Mouse (Mus musculus): ENCODE measurements around the gene Znhit6. TPM values are rescaled to one million over a fixed set of nuclear protein-coding genes. Genes with fewer than 3 reads are reported as not detected.

The Znhit6 gene
- polyA plus RNA-seq, 1 experiment from 2014 or later: 39.3 TPM

DNA sequence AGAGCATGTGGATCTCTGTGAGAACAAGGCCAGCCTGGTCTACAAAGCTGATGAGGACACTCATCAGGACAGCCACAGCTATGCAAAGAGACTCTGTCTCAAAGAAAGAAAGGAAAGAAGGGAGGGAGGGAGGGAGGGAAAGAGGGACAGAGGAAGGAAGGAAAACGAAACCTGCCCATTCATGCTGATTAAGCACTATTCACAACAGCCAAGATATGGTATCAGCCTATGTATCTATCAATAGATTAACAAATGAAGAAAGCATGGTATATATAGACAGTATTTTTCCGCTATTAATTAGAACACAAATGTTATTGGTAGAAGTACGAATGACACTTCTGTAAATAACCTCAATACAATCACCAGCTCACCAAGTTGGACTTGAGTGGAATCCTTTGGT, 1.5 kb upstream of the Znhit6 start:
- no peaks in the 10 kb centered on the region for H3K27me3 ChIP-seq (ENCODE audit: control insufficient read depth, insufficient read depth, low read length)
- 84% methylated on average over 3 of the region's 3 CpGs for WGBS
- no peak overlapping the region for H3K9ac ChIP-seq (ENCODE audit: low read length)
- ATAC-seq (replicated peaks; ENCODE audit: low FRiP score): no peak
- H3K4me2 ChIP-seq (ENCODE audit: low read depth, low read length, severe bottlenecking): no peak overlapping the region
- H3K9me3 ChIP-seq (ENCODE audit: control insufficient read depth, low read length): no peaks in the 10 kb centered on the region
- no peak overlapping the region for H3K4me3 ChIP-seq (ENCODE audit: low read depth, low read length)
- 0 out of 2 replicates have a peak, but pooled peaks cover 3% of the 10 kb centered on the region for H3K4me1 ChIP-seq (replicated peaks; ENCODE audit: control insufficient read depth, insufficient read depth, low read length)
- H3K27ac ChIP-seq (ENCODE audit: low read depth, low read length): no peak overlapping the region
- DNase-seq (ENCODE audit: low spot score): no peak
- peaks cover 7% of the 10 kb centered on the region; the same call in 1 of the 2 replicates for H3K36me3 ChIP-seq (ENCODE audit: control insufficient read depth, insufficient read depth, low read length)

DNA sequence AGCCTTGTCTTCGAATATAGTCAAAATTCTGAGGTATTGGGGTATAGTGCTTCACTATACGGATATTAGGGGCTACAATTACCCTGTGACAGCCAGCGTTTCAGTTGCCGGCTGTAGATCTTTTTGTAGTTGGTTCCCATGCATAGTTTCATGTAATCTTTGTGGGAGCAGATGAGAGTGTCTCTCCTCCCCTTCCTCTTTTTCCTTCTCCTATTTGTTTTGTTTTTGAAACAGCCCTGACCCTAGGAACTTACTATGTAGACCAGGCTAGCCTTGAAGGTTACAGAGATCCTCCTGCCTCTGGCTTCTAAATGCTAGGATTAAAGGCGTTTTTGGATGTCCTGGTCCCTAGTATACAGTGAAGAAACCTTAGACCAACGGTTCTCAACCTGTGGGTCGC, 665 bp upstream of the Znhit6 start:
- Histone ChIP-seq H3K27ac (ENCODE audit: low read depth, low read length) (no peak overlapping the region), H3K27me3 (ENCODE audit: control insufficient read depth, insufficient read depth, low read length) (no peaks in the 10 kb centered on the region), H3K4me2 (ENCODE audit: low read depth, low read length, severe bottlenecking) (peak overlapping the region; percentile 88; the same call in 1 of the 2 replicates), H3K9ac (ENCODE audit: low read length) (no peak overlapping the region), H3K4me3 (ENCODE audit: low read depth, low read length) (no peak overlapping the region), H3K9me3 (ENCODE audit: control insufficient read depth, low read length) (no peaks in the 10 kb centered on the region), H3K4me1 (replicated peaks; ENCODE audit: control insufficient read depth, insufficient read depth, low read length) (0 out of 2 replicates have a peak, but pooled peaks cover 3% of the 10 kb centered on the region), H3K36me3 (ENCODE audit: control insufficient read depth, insufficient read depth, low read length) (peaks cover 7% of the 10 kb centered on the region; the same call in 1 of the 2 replicates)
- ATAC-seq (replicated peaks; ENCODE audit: low FRiP score) (no peak), DNase-seq (ENCODE audit: low spot score) (no peak)
- WGBS: 85% methylated on average over 7 of the region's 7 CpGs

DNA sequence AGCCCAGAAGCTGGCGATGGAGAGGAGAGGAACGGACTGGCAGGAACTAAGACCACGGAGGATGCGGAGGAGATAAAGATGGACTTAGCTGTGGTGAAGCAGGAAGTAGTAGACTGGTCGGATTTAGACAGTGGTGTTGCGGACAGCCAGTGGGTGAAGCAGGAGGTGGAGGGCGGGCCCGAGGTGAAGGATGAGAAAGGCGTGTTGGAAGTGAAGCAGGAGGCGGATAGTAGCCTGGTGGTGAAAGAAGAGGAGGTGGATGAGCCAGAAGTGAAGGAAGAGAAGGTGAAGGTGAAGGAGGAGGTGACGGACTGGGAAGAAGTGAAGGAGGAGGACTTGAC, 447 bp downstream of the Znhit6 start:
- Histone ChIP-seq H3K36me3 (ENCODE audit: control insufficient read depth, insufficient read depth, low read length) (peaks cover 7% of the 10 kb centered on the region; the same call in 1 of the 2 replicates), H3K27me3 (ENCODE audit: control insufficient read depth, insufficient read depth, low read length) (no peaks in the 10 kb centered on the region), H3K27ac (ENCODE audit: low read depth, low read length) (no peak overlapping the region), H3K4me2 (ENCODE audit: low read depth, low read length, severe bottlenecking) (peak overlapping the region; percentile 88), H3K9me3 (ENCODE audit: control insufficient read depth, low read length) (no peaks in the 10 kb centered on the region), H3K4me1 (replicated peaks; ENCODE audit: control insufficient read depth, insufficient read depth, low read length) (0 out of 2 replicates have a peak, but pooled peaks cover 3% of the 10 kb centered on the region), H3K4me3 (ENCODE audit: low read depth, low read length) (peak overlapping the region; percentile 80), H3K9ac (ENCODE audit: low read length) (peak overlapping the region; percentile 73)
- WGBS: under 1% methylated on average over 11 of the region's 11 CpGs
- DNase-seq (ENCODE audit: low spot score) (peak; percentile 55), ATAC-seq (replicated peaks; ENCODE audit: low FRiP score) (no peak; the same call in 1 of the 2 replicates)

DNA sequence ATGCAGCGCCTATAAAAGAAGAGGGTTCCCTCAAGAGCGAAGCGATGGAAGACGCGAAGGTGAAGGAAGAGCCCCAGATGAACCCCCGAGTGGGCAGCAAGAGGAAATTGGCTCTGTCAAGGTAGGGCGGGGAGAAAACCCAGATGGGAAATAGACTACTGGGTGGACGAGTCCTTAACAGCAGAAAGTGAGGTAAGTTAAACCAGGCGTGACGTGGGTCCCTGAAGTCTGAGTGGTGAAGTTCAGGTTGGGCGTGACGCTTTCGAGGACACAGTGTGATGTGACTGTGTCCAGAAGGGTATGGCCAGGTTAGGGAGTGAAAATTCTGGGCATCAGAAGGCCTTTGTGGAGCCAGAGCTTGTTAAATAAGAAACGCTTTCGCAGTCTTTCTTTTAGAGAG, 871 bp downstream of the Znhit6 start:
- H3K36me3 ChIP-seq (ENCODE audit: control insufficient read depth, insufficient read depth, low read length): peaks cover 7% of the 10 kb centered on the region; the same call in 1 of the 2 replicates
- peak overlapping the region; percentile 80 for H3K4me3 ChIP-seq (ENCODE audit: low read depth, low read length)
- WGBS: 29% methylated on average over 15 of the region's 15 CpGs
- no peaks in the 10 kb centered on the region for H3K9me3 ChIP-seq (ENCODE audit: control insufficient read depth, low read length)
- no peak for ATAC-seq (replicated peaks; ENCODE audit: low FRiP score)
- H3K27ac ChIP-seq (ENCODE audit: low read depth, low read length): no peak overlapping the region
- no peaks in the 10 kb centered on the region for H3K27me3 ChIP-seq (ENCODE audit: control insufficient read depth, insufficient read depth, low read length)
- H3K4me2 ChIP-seq (ENCODE audit: low read depth, low read length, severe bottlenecking): peak overlapping the region; percentile 88
- H3K4me1 ChIP-seq (replicated peaks; ENCODE audit: control insufficient read depth, insufficient read depth, low read length): 0 out of 2 replicates have a peak, but pooled peaks cover 3% of the 10 kb centered on the region
- peak overlapping the region; percentile 73 for H3K9ac ChIP-seq (ENCODE audit: low read length)
- no peak for DNase-seq (ENCODE audit: low spot score)

DNA sequence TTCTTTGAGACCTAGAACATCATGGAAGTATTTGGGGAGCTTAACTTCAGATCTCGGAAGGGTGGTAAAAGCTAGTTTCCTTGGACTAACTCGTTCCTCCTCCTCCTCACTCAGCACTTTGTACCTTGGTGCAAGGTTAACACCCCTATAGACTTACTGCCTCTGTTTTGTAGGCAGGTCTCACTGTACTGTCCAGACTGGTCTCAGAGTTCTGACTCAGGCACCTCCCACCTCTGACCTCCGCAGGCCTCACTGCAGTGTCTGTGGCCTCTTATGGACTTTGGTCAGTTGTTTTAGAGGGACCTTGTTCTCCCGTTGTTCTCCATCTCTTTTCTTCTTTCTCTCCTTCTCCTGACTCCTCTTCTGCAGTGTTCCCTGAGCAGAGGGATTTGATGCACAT, 7.0 kb downstream of the Znhit6 start:
- no peaks in the 10 kb centered on the region for H3K9me3 ChIP-seq (ENCODE audit: control insufficient read depth, low read length)
- H3K4me1 ChIP-seq (replicated peaks; ENCODE audit: control insufficient read depth, insufficient read depth, low read length): no peaks in the 10 kb centered on the region
- DNase-seq (ENCODE audit: low spot score) (no peak), ATAC-seq (replicated peaks; ENCODE audit: low FRiP score) (no peak)
- H3K27ac ChIP-seq (ENCODE audit: low read depth, low read length): no peak overlapping the region
- H3K9ac ChIP-seq (ENCODE audit: low read length): no peak overlapping the region
- H3K4me3 ChIP-seq (ENCODE audit: low read depth, low read length): no peak overlapping the region
- no peaks in the 10 kb centered on the region for H3K27me3 ChIP-seq (ENCODE audit: control insufficient read depth, insufficient read depth, low read length)
- 84% methylated on average over 4 of the region's 4 CpGs for WGBS
- no peak overlapping the region for H3K4me2 ChIP-seq (ENCODE audit: low read depth, low read length, severe bottlenecking)
- H3K36me3 ChIP-seq (ENCODE audit: control insufficient read depth, insufficient read depth, low read length): peaks cover 12% of the 10 kb centered on the region; the same call in 1 of the 2 replicates

DNA sequence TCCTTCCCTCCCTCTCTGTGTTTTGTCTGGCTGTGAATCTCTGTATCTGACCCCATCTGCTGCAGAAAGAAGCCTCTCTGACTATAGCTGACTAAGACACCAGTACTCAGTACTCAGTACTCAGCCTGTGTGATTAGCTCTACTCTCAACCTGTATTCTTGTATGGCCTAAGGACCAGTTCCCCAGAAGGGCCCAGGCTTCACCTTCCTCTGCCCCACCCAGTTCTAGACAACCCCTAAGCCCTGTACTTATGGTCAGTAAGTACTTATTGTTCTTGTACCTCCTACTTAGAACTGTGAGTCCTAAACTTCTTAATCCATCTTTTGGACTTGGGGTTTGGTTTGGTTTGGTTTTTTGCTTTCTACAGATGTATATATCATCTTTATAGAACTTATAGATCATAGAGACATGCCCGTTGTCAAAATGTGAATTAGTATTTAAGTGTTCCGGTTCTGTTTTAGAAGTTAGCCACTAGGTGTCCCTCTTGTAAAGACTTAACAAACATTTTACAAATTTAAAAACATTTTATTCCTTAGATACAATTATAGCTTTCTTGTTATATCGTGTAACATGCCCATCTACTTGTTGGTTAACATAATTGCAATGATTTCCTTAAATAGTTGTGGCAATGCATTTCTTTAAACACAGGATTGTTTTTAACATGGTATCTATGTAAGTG, 7.7 kb downstream of the Znhit6 start:
- Histone ChIP-seq H3K4me1 (replicated peaks; ENCODE audit: control insufficient read depth, insufficient read depth, low read length) (no peaks in the 10 kb centered on the region), H3K9me3 (ENCODE audit: control insufficient read depth, low read length) (no peaks in the 10 kb centered on the region), H3K4me2 (ENCODE audit: low read depth, low read length, severe bottlenecking) (no peak overlapping the region), H3K27ac (ENCODE audit: low read depth, low read length) (no peak overlapping the region), H3K27me3 (ENCODE audit: control insufficient read depth, insufficient read depth, low read length) (no peaks in the 10 kb centered on the region), H3K9ac (ENCODE audit: low read length) (no peak overlapping the region), H3K36me3 (ENCODE audit: control insufficient read depth, insufficient read depth, low read length) (peaks cover 12% of the 10 kb centered on the region; the same call in 1 of the 2 replicates), H3K4me3 (ENCODE audit: low read depth, low read length) (no peak overlapping the region)
- DNase-seq (ENCODE audit: low spot score): no peak
- ATAC-seq (replicated peaks; ENCODE audit: low FRiP score): no peak
- 77% methylated on average over 3 of the region's 3 CpGs for WGBS

DNA sequence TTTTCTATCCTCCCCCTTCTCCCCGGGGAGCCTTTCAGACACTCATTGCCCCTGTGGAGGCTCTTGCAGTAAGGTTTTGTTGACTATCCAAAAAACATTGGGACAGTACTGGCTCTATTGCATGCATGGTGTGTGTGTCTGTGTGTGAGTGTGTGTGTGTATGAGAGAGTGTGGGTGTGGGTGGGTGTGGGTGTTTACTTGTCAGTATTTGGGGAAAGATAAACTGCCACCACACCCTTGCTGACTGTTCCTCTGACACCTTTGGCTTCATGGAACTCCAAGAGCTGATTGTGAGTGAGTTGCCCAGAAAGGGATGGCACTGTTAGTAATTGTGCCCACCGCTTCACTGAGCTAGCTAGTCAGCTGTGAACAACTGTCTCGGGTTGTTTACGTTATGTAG, 14.6 kb downstream of the Znhit6 start:
- H3K4me2 ChIP-seq (ENCODE audit: low read depth, low read length, severe bottlenecking): no peak overlapping the region
- ATAC-seq (replicated peaks; ENCODE audit: low FRiP score): no peak
- H3K4me1 ChIP-seq (replicated peaks; ENCODE audit: control insufficient read depth, insufficient read depth, low read length): no peaks in the 10 kb centered on the region
- no peak overlapping the region for H3K9ac ChIP-seq (ENCODE audit: low read length)
- no peak overlapping the region for H3K4me3 ChIP-seq (ENCODE audit: low read depth, low read length)
- H3K27me3 ChIP-seq (ENCODE audit: control insufficient read depth, insufficient read depth, low read length): no peaks in the 10 kb centered on the region
- no peak for DNase-seq (ENCODE audit: low spot score)
- WGBS: 95% methylated on average over 4 of the region's 4 CpGs
- H3K36me3 ChIP-seq (ENCODE audit: control insufficient read depth, insufficient read depth, low read length): peaks cover 5% of the 10 kb centered on the region; the same call in 1 of the 2 replicates
- H3K27ac ChIP-seq (ENCODE audit: low read depth, low read length): no peak overlapping the region
- no peaks in the 10 kb centered on the region for H3K9me3 ChIP-seq (ENCODE audit: control insufficient read depth, low read length)

DNA sequence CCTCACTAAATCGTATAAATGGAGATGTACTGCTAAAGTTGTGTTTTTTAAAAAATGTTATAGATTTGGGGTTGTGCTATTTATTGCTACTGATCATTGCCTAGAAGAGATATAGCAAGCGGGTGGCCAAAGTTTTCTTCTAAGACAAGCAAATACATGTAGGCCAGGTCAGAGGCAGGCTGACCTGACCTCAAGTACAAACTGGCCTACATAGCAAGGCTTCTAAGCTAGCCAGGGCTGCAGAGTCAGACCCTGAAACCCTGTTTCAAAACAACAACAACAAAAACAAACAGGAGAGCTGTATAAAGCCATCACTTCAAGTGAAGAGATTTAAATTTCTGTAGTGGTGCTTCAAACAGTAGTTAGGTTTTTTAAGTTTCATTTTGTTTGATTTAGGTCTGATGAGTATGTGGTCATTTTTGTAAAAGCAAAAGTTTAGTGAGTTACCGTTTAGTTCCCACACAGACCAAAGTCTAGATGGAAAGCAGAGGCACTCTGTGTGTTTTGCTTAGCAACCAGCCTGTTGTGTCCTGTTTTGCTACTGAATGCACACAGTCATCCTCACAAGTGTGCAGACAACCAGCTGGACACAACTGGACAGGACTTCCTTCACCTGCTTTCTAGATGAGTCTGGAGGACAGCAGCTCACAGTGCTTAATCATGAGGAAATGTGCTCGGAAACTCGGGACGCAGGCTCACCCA, 16.0 kb downstream of the Znhit6 start:
- H3K9ac ChIP-seq (ENCODE audit: low read length): no peak overlapping the region
- no peak overlapping the region for H3K27ac ChIP-seq (ENCODE audit: low read depth, low read length)
- ATAC-seq (replicated peaks; ENCODE audit: low FRiP score) (no peak), DNase-seq (ENCODE audit: low spot score) (no peak)
- WGBS: 93% methylated on average over 6 of the region's 6 CpGs
- peaks cover 4% of the 10 kb centered on the region; the same call in 1 of the 2 replicates for H3K36me3 ChIP-seq (ENCODE audit: control insufficient read depth, insufficient read depth, low read length)
- H3K4me3 ChIP-seq (ENCODE audit: low read depth, low read length): no peak overlapping the region
- H3K4me1 ChIP-seq (replicated peaks; ENCODE audit: control insufficient read depth, insufficient read depth, low read length): no peaks in the 10 kb centered on the region
- H3K9me3 ChIP-seq (ENCODE audit: control insufficient read depth, low read length): no peaks in the 10 kb centered on the region
- no peaks in the 10 kb centered on the region for H3K27me3 ChIP-seq (ENCODE audit: control insufficient read depth, insufficient read depth, low read length)
- H3K4me2 ChIP-seq (ENCODE audit: low read depth, low read length, severe bottlenecking): no peak overlapping the region

Data from forebrain, embryonic 11.5 days (tissue).